Mouse (Mus musculus): ENCODE measurements around the gene Serpinb6c. TPM values are rescaled to one million over a fixed set of nuclear protein-coding genes. Genes with fewer than 3 reads are reported as not detected.
"Not testable (repeated sequence)": the region's sequence is repeated elsewhere in the genome, so short reads cannot be mapped to it uniquely, and the experiment has no call there.

The Serpinb6c gene
- polyA plus RNA-seq (2015; fragmentation: Nextera tagmentation; extraction: Ambion mirVana), result not detected in 2 replicates

DNA sequence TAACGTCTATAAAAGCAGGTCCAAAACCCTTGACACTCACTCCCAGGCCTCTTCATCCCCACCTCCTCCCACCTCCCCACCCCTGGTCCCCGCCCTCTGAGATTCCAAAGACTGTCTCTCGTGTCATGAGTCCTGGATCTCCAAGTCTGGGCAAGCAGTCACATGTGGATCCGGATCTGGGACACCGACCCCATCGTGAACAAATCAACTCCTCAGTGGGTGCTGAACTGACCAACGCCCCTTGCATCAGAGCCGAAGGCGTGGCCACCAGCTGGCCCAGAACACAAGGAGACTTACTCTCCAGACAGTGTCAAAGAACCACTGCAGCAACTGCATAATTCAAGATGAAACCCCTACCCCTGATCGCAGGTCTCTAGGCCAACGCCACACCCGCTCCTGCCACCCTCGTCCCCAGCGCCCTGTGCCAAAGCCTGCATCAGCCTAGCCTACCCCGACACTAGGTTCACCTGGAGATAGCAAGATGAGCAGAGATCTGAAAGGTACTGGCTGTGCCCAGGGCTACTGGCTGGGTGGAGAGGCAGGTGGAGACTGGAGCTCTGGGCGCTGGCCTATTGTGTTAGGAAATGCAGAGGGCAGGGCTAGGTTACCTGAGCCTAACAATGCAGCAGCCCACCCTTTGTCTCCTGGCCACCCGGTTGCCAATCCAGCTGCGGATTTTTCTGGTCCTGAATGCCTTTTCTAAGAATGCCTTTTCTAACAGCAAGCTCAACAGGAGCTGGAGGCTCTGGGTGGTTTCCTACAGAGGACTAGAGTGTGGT is at the start of gene Serpinb6c:
Serpinb6c (minus strand) TSS at position 533 of the 779 bp plus-strand sequence.
- no peaks in the 10 kb centered on the region for H3K9me3 ChIP-seq
- no peak within 1 kb of the TSS for H3K27ac ChIP-seq (replicated peaks)
- ATAC-seq (ENCODE audit: extremely low read depth, insufficient number of reproducible peaks, low FRiP score, low TSS enrichment), result no peak
- no peaks in the 10 kb centered on the region for H3K4me1 ChIP-seq
- WGBS, result 71% methylated on average over 18 of the region's 18 CpGs
- no peaks in the 10 kb centered on the region for H3K36me3 ChIP-seq
- H3K4me2 ChIP-seq, result no peak within 1 kb of the TSS
- no peak within 1 kb of the TSS for H3K4me3 ChIP-seq
- H3K9ac ChIP-seq, result no peak within 1 kb of the TSS
- no peaks in the 10 kb centered on the region for H3K27me3 ChIP-seq (replicated peaks)

DNA sequence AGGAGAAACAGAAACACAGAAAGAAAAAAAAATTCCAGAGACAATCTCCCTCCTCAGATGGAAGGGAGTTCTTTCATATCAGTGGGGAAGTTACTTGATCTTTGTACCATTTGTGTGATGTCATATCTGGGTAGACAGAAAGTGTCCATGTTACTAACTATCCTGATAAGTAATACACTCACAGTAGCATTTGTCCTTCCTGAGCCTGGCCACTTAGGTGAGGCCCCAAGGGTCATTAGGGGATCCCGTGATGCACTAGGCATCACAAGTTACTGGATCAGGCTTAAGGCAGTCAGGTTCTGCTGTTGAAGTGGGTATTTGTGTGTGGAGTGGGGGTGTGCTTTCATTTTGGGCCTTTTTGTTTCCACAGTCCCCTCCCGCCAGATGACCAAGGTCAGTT is 47.4 kb upstream of the Serpinb6c start:
- 77% methylated on average over 2 of the region's 2 CpGs for WGBS
- H3K4me3 ChIP-seq, result no peak overlapping the region
- H3K9ac ChIP-seq, result no peak overlapping the region
- no peaks in the 10 kb centered on the region for H3K36me3 ChIP-seq
- H3K27ac ChIP-seq (replicated peaks), result no peak overlapping the region
- H3K27me3 ChIP-seq (replicated peaks), result no peaks in the 10 kb centered on the region
- no peaks in the 10 kb centered on the region for H3K4me1 ChIP-seq
- no peaks in the 10 kb centered on the region for H3K9me3 ChIP-seq
- no peak overlapping the region for H3K4me2 ChIP-seq
- no peak for ATAC-seq (ENCODE audit: extremely low read depth, insufficient number of reproducible peaks, low FRiP score, low TSS enrichment)

DNA sequence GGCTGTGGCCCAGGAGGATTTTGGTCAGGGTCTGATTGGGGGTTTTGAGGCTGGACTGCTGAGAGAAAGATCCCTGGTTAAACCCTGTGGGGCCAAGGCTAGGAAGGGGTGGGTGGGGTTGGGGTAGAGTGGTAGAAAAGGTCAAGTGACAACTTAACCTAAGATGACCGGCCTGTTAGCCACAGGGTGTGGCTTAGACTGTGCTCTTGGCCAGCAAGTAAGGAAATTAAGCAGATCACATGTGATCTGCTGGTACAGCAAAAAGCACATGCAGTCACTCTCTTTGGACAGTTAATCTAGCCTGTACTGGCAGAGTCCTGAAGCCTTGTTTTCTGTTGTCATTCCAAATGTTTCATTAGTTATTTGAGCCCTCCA is 46.6 kb upstream of the Serpinb6c start:
- ATAC-seq (ENCODE audit: extremely low read depth, insufficient number of reproducible peaks, low FRiP score, low TSS enrichment), result no peak
- no peak overlapping the region for H3K9ac ChIP-seq
- 45% methylated on average over 1 of the region's 1 CpGs for WGBS
- no peaks in the 10 kb centered on the region for H3K27me3 ChIP-seq (replicated peaks)
- H3K36me3 ChIP-seq, result no peaks in the 10 kb centered on the region
- H3K4me2 ChIP-seq, result no peak overlapping the region
- no peaks in the 10 kb centered on the region for H3K9me3 ChIP-seq
- H3K27ac ChIP-seq (replicated peaks), result no peak overlapping the region
- H3K4me1 ChIP-seq, result no peaks in the 10 kb centered on the region
- H3K4me3 ChIP-seq, result no peak overlapping the region

DNA sequence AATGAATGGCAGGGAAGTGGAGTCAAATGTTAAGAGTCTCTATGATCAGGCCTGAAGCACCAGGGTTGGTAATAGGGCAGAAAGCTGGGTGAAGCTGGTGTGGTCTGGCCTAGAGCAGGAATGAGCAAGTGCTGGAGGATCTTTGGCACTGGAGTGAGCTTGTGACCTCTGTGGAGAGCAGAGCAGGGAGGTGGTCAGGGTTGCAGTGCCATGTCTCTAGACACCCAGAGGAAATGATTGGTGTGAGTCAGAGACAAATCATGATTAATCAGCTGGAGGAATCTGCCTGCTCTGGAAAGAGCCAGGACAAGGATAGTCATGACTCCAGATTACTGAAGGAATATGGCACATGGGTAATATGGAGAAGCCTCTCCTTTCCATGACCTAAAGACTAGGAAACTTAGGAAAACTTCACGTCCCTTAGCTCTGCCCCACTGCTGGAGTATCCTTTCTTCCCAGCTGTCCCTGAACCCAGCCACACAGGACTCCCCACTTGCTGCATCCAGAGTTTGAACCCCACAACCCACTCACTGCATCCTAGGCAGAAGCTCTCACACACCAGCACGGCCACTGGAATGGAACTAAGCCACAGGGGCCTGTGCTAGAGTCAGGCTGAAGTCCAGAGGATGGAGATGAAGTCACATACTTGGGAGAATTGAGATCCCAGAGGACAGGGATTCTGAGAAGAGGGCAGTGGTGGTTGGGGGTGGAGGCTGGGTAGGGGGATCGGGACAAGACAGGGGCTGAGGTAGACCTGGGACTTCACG is 46.0 kb upstream of the Serpinb6c start:
- Histone ChIP-seq H3K9me3 (no peaks in the 10 kb centered on the region), H3K27ac (replicated peaks) (no peak overlapping the region), H3K27me3 (replicated peaks) (no peaks in the 10 kb centered on the region), H3K4me1 (no peaks in the 10 kb centered on the region), H3K4me3 (no peak overlapping the region), H3K36me3 (no peaks in the 10 kb centered on the region), H3K9ac (no peak overlapping the region), H3K4me2 (no peak overlapping the region)
- 79% methylated on average over 4 of the region's 4 CpGs for WGBS
- ATAC-seq (ENCODE audit: extremely low read depth, insufficient number of reproducible peaks, low FRiP score, low TSS enrichment), result no peak

DNA sequence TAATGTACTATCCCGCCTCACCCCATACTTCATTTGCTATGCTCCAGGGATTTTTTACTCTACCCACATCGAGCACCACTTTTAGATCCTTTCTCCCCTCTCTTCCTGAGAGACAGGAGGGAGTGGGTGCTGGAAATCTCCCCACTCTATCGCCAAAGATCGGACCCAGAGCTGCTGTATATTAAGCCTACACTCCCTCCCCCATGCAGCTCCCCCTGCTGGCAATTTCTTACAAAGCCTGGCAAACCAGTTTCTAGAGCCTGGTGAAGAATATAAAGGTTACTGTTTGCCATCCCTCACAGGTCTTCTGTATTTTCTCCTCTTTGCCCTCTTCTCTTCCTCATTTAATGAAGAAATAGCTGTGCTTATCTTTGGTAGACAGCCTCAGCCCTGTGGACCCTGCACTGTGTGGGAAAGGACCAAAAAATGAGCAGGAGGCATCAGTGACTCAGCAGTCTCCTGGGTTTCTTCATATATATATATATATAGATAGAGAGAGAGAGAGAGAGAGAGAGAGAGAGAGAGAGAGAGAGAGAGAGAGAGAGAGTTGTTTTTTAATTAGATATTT is 36.8 kb upstream of the Serpinb6c start:
- Histone ChIP-seq H3K9me3 (no peaks in the 10 kb centered on the region), H3K36me3 (no peaks in the 10 kb centered on the region), H3K4me3 (no peak overlapping the region), H3K9ac (no peak overlapping the region), H3K27me3 (replicated peaks) (no peaks in the 10 kb centered on the region), H3K4me1 (0 out of 2 replicates have a peak, but pooled peaks cover 9% of the 10 kb centered on the region), H3K27ac (replicated peaks) (no peak overlapping the region), H3K4me2 (no peak overlapping the region)
- 44% methylated on average over 4 of the region's 4 CpGs for WGBS
- ATAC-seq (ENCODE audit: extremely low read depth, insufficient number of reproducible peaks, low FRiP score, low TSS enrichment), result no peak

DNA sequence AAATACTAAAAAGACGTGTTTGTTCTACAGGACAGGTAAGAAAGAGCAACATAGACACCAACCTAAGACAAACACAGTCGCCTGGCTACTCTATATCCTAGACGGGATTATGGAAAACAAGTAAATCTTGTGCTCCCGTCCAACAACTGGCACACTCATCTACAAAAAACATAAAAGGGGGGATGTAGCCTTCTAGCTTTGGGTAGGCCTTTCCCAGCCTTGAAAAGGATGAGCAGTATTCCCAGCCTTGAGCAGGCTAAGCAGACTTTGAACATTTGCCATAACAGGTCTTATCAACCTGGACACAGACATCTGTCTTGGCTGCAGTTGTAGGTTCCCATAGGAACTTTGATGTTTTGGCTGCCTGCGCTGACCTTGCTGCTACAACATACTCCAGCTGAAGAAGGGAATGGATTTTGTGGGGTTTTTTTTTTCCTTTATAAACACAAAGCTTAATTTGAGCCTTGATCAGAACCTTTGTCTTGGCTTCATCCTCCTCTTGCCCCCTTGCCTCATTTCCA is 35.8 kb upstream of the Serpinb6c start:
- no peak overlapping the region for H3K9ac ChIP-seq
- 78% methylated on average over 5 of the region's 5 CpGs for whole genome bisulfite sequencing
- H3K9me3 ChIP-seq, result no peaks in the 10 kb centered on the region
- H3K4me1 ChIP-seq, result peaks cover 18% of the 10 kb centered on the region
- no peaks in the 10 kb centered on the region for H3K27me3 ChIP-seq (replicated peaks)
- no peak overlapping the region for H3K27ac ChIP-seq (replicated peaks)
- H3K4me2 ChIP-seq, result no peak overlapping the region
- no peaks in the 10 kb centered on the region for H3K36me3 ChIP-seq
- ATAC-seq (ENCODE audit: extremely low read depth, insufficient number of reproducible peaks, low FRiP score, low TSS enrichment), result no peak
- no peak overlapping the region for H3K4me3 ChIP-seq

DNA sequence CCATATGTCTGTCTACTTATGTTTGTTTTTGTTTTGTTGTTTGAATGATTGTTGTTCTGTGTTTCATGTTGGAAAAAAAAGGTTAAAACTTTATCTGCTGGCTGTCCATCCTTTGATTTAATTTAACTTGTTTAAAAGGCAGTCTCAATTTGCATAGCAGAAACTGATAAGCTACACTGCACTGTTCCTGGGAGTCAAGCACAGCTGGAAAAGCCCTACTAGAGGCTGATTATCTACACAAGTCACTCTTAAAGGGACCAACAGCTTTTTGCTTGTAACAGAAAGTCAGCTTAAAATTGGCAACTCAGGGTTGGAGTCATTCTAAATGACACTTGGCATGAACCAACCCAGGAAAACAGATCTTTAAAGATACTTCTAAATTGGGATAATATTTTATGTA is 32.1 kb upstream of the Serpinb6c start:
- H3K9me3 ChIP-seq; H3K9ac ChIP-seq; H3K4me2 ChIP-seq; H3K4me3 ChIP-seq; H3K36me3 ChIP-seq; H3K27me3 ChIP-seq (replicated peaks); ATAC-seq (ENCODE audit: extremely low read depth, insufficient number of reproducible peaks, low FRiP score, low TSS enrichment): not testable (repeated sequence)
- peaks cover 33% of the 10 kb centered on the region for H3K4me1 ChIP-seq
- H3K27ac ChIP-seq (replicated peaks), result peak overlapping the region; percentile 26

DNA sequence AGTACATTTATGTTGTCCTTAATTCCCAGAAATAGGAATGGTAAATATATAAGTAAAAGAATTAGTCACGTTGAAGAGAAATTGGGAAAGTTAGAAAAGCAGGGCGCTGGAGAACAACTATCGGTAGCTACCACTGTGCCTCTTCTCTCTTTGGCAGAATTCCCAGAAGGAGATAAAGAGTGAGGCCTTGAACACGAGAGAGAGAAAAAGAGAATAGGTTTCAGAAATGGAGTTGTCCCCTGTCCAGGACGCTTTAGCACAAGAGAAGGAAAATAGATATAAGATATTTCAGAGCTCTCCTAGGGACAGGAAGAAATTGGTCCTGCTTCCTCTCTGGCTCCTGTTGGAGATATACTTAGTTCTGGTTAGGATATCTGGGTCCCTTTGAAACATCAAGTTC is 31.6 kb upstream of the Serpinb6c start:
- Histone ChIP-seq H3K36me3 (no peaks in the 10 kb centered on the region), H3K4me3 (no peak overlapping the region), H3K9ac (no peak overlapping the region), H3K4me1 (peaks cover 32% of the 10 kb centered on the region), H3K27me3 (replicated peaks) (no peaks in the 10 kb centered on the region), H3K27ac (replicated peaks) (peak overlapping the region; percentile 26), H3K9me3 (no peaks in the 10 kb centered on the region), H3K4me2 (peak overlapping the region; percentile 81)
- WGBS, result 25% methylated on average over 5 of the region's 5 CpGs
- no peak for ATAC-seq (ENCODE audit: extremely low read depth, insufficient number of reproducible peaks, low FRiP score, low TSS enrichment)

DNA sequence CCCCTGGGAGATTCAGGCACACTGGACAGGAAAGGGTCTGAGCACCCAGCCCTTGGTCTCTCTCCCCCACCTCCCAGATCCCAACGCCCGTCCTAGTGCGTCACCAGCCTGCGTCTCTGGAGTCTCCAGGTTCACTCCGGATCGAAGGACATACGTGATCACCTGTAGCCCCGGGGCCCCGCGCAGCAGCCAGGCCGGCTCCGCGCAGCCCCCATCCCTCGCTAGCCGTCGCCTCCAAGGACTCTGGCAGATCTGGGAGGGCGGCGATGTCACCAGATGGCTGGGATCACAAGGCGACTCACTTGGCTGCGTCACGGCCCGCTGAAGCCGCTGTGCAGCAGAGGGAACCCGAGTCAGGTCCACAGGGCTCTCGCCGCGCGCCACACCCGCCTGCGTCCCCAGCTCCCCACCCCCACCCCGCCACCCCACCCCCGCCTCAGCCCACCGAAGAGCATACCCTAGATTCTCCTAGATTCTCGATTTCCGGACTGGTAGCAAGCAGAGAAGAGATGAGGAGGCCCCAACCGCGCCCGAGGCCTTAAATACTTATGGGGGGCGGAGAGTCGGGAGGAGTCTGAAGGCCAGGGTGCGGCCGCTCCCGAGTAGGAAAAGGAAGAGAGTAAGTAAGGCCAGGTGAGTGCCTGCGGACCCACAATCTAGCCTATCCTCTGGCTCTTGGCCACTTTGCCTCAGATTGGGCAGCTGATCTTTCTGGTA is 30.1 kb upstream of the Serpinb6c start:
- peak overlapping the region; percentile 84 for H3K4me3 ChIP-seq
- ATAC-seq (ENCODE audit: extremely low read depth, insufficient number of reproducible peaks, low FRiP score, low TSS enrichment), result peak; percentile 54; the same call in 1 of the 2 replicates
- WGBS, result under 1% methylated on average over 44 of the region's 44 CpGs
- peak overlapping the region; percentile 70 for H3K27ac ChIP-seq (replicated peaks)
- H3K27me3 ChIP-seq (replicated peaks), result no peaks in the 10 kb centered on the region
- peak overlapping the region; percentile 93 for H3K9ac ChIP-seq
- H3K9me3 ChIP-seq, result no peaks in the 10 kb centered on the region
- peak overlapping the region; percentile 81 for H3K4me2 ChIP-seq
- peaks cover 5% of the 10 kb centered on the region; the same call in 1 of the 2 replicates for H3K36me3 ChIP-seq
- H3K4me1 ChIP-seq, result peaks cover 27% of the 10 kb centered on the region

DNA sequence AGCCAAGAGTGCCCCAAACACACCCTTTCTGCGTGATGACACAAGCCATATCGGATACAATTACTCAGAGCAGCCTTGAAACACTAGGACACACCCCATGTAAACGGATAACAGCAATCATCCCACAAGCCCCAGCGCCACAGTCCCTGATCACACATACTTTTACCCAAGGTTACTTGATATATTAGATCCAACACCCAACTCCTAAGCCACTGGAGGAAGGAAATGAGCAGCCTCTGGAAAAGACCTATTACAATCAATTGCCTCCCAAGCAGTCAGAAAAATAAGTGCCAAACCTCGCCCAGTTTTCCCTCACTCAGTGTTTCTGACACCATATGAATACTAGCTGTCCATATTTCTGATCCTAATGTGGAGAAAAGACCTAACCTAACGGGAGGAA is 29.2 kb upstream of the Serpinb6c start:
- H3K9me3 ChIP-seq, result no peaks in the 10 kb centered on the region
- WGBS, result 65% methylated on average over 6 of the region's 6 CpGs
- H3K27ac ChIP-seq (replicated peaks), result no peak overlapping the region
- H3K4me3 ChIP-seq, result peak overlapping the region; percentile 84
- H3K4me2 ChIP-seq, result peak overlapping the region; percentile 81
- H3K4me1 ChIP-seq, result peaks cover 27% of the 10 kb centered on the region
- peaks cover 12% of the 10 kb centered on the region for H3K36me3 ChIP-seq
- H3K27me3 ChIP-seq (replicated peaks), result no peaks in the 10 kb centered on the region
- no peak for ATAC-seq (ENCODE audit: extremely low read depth, insufficient number of reproducible peaks, low FRiP score, low TSS enrichment)
- H3K9ac ChIP-seq, result peak overlapping the region; percentile 93

DNA sequence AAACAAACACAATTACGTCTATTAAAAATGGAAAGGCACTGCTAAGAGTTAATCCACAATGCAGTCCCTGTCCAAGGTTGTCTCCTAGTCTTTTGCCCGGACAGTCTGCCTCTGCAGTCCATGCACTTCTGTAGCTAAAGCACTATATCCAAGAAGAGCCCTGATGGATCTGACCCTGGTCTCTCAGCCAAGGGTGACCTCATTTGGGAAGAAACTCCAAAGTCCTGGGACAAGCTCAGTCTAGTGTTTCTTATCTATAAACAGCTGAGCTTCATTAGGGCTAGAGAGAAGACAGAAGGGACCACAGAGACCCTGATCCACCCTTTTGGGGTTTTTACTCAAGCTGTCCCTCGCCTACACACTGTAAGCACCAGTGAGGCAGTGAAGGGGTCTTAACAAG is 25.4 kb upstream of the Serpinb6c start:
- Histone ChIP-seq H3K9me3 (no peaks in the 10 kb centered on the region), H3K27ac (replicated peaks) (no peak overlapping the region), H3K9ac (no peak overlapping the region), H3K4me1 (peaks cover 11% of the 10 kb centered on the region), H3K4me2 (no peak overlapping the region), H3K36me3 (peaks cover 33% of the 10 kb centered on the region), H3K4me3 (no peak overlapping the region), H3K27me3 (replicated peaks) (no peaks in the 10 kb centered on the region)
- WGBS, result 71% methylated on average over 3 of the region's 3 CpGs
- ATAC-seq (ENCODE audit: extremely low read depth, insufficient number of reproducible peaks, low FRiP score, low TSS enrichment), result no peak
